Mouse (Mus musculus) ES-E14 (cell line): ENCODE results near the gene Lama2.

ENCODE experiments used
- CHD2 ChIP-seq: IDR thresholded peaks from 2 replicates; pipeline ENCODE4 v1.6.1; 2014; ENCODE audit warnings: mild to moderate bottlenecking, low read depth, low read length, inconsistent platforms
- HCFC1 ChIP-seq: IDR thresholded peaks from 2 replicates; pipeline ENCODE4 v1.6.1; 2012; ENCODE audit warnings: low read length, inconsistent platforms, borderline replicate concordance; ENCODE audit not compliant: insufficient read depth
- MAFK ChIP-seq: IDR thresholded peaks from 2 replicates; pipeline ENCODE4 v1.6.1; 2014; ENCODE audit warnings: mild to moderate bottlenecking, low read depth, low read length, inconsistent platforms; ENCODE audit not compliant: insufficient read depth
- ZC3H11A ChIP-seq: IDR thresholded peaks from 2 replicates; pipeline ENCODE4 v1.6.1; 2012; ENCODE audit warnings: low read depth, mild to moderate bottlenecking, inconsistent platforms, low read length, borderline replicate concordance
- ZNF384 ChIP-seq: IDR thresholded peaks from 2 replicates; pipeline ENCODE4 v1.6.1; 2012; ENCODE audit warnings: low read depth, low read length, inconsistent platforms

DNA sequence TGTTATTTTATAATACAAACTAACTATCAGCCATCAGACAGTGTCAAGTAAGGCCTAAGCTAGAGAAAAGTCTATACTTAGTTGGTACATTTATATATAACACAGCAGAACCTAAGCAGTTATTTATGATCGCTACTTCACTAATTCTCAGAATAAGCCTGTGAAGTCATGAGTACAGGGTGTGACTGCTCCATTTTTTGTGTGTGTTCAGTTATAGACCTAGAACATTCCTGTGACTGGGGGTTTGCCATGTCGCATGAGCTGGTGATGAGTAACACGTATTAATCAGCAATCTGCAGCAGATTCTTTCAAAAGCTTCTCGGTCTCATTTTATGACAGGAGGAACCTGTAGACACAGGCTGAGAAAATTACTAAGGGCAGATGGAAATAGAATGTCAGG lies 34.6 kb upstream of the Lama2 start:
- TF ChIP-seq ZC3H11A (no peak), CHD2 (no peak), MAFK (no peak), ZNF384 (no peak), HCFC1 (no peak)
